ENCODE assay signal across 8 mouse cellular contexts in the genomic region with DNA sequence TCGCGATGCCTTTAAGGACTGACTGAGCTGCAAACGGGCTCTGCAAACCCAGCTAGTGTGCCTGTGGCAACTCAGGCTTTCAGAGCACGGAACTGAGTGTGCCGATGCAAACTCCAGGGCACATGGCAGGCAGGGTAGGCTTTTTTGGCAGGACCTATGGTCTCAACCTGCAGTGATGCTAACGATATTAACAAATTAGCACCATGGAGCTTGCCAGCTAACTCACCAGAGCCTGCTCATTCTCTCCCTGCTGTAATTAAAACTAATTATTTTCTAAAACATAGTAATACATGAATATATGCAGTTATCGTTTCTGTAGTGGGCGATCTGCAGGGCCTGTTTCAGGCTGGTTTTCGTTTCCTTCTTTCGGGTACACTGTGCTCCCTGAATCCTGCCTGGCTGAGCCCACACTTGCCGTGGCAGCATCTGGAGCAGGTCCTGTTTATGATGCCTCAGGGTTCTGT.
A peak's percentile ranks its signal among the peaks of the same experiment; 100 is the strongest.
DNase-seq lines count a peak whose midpoint lies in the region; ATAC-seq lines count a peak whose summit lies in the region.

No protein-coding gene starts in this region.

- no peak for DNase-seq in hindbrain, embryonic 10.5 days (ENCODE audit: low spot score)
- peak; percentile 35 for DNase-seq in MN1 (ENCODE audit: low spot score)
- peak; percentile 86 for DNase-seq in forebrain, embryonic 14.5 days (ENCODE audit: low spot score)
- DNase-seq in adipocyte (ENCODE audit: low spot score): no peak
- DNase-seq in gastrocnemius, adult 18-20 months (ENCODE audit: low spot score): no peak
- DNase-seq in heart, adult 11 months: no peak

- 73% methylated on average over 11 of the region's 11 CpGs for WGBS in hindbrain, embryonic 13.5 days
- 91% methylated on average over 11 of the region's 11 CpGs for WGBS in hindbrain, embryonic 10.5 days
- WGBS in forebrain, embryonic 14.5 days: 19% methylated on average over 11 of the region's 11 CpGs
- 49% methylated on average over 10 of the region's 11 CpGs for WGBS in macrophage (ENCODE audit: missing documents)

- peaks cover 37% of the 10 kb centered on the region for H3K36me3 ChIP-seq in hindbrain, embryonic 13.5 days
- H3K36me3 ChIP-seq in hindbrain, embryonic 10.5 days: peaks cover 59% of the 10 kb centered on the region
- peaks cover 26% of the 10 kb centered on the region for H3K36me3 ChIP-seq in forebrain, embryonic 14.5 days (ENCODE audit: control insufficient read depth, insufficient read depth, low read length)
- H3K36me3 ChIP-seq in macrophage (ENCODE audit: inconsistent target): peaks cover 31% of the 10 kb centered on the region

- H3K9ac ChIP-seq in hindbrain, embryonic 13.5 days: peak overlapping the region; percentile 26; the same call in 1 of the 2 replicates
- H3K9ac ChIP-seq in forebrain, embryonic 14.5 days (ENCODE audit: low read length): no peak overlapping the region

- peaks cover 3% of the 10 kb centered on the region; the same call in 1 of the 2 replicates for H3K79me2 ChIP-seq in macrophage (ENCODE audit: inconsistent target)

- no peaks in the 10 kb centered on the region for H3K27me3 ChIP-seq in hindbrain, embryonic 13.5 days
- H3K27me3 ChIP-seq in hindbrain, embryonic 10.5 days (ENCODE audit: insufficient read depth, poor library complexity, severe bottlenecking): no peaks in the 10 kb centered on the region
- no peaks in the 10 kb centered on the region for H3K27me3 ChIP-seq in forebrain, embryonic 14.5 days (replicated peaks; ENCODE audit: control insufficient read depth, insufficient read depth, low read length)

- no peak for ATAC-seq in hindbrain, embryonic 13.5 days (ENCODE audit: low FRiP score)
- ATAC-seq in forebrain, embryonic 14.5 days: peak; percentile 87

- peaks cover 28% of the 10 kb centered on the region for H3K4me1 ChIP-seq in hindbrain, embryonic 13.5 days (replicated peaks)
- no peaks in the 10 kb centered on the region for H3K4me1 ChIP-seq in hindbrain, embryonic 10.5 days (replicated peaks)
- H3K4me1 ChIP-seq in forebrain, embryonic 14.5 days (ENCODE audit: control insufficient read depth, insufficient read depth, low read length): peaks cover 30% of the 10 kb centered on the region

- H3K4me3 ChIP-seq in hindbrain, embryonic 13.5 days: no peak overlapping the region
- H3K4me3 ChIP-seq in hindbrain, embryonic 10.5 days: no peak overlapping the region
- H3K4me3 ChIP-seq in forebrain, embryonic 14.5 days (ENCODE audit: low read depth, low read length): no peak overlapping the region
- no peak overlapping the region for H3K4me3 ChIP-seq in macrophage (ENCODE audit: inconsistent target)

- no peaks in the 10 kb centered on the region for H3K9me3 ChIP-seq in hindbrain, embryonic 13.5 days
- no peaks in the 10 kb centered on the region for H3K9me3 ChIP-seq in hindbrain, embryonic 10.5 days
- H3K9me3 ChIP-seq in forebrain, embryonic 14.5 days (replicated peaks; ENCODE audit: control insufficient read depth, low read length): no peaks in the 10 kb centered on the region

- H3K4me2 ChIP-seq in hindbrain, embryonic 13.5 days: no peak overlapping the region
- no peak overlapping the region for H3K4me2 ChIP-seq in forebrain, embryonic 14.5 days (ENCODE audit: low read length)

- peak overlapping the region; percentile 64 for H3K27ac ChIP-seq in hindbrain, embryonic 13.5 days
- no peak overlapping the region for H3K27ac ChIP-seq in hindbrain, embryonic 10.5 days
- peak overlapping the region; percentile 77; the same call in 1 of the 2 replicates for H3K27ac ChIP-seq in forebrain, embryonic 14.5 days (ENCODE audit: low read depth, low read length)
- H3K27ac ChIP-seq in macrophage: peak overlapping the region; percentile 88

Comparison
In these comparisons a context has a peak if more than half of its experiments do, and no peak if none do; other contexts are left out.
1. DNase-seq: peak in MN1 (single experiment) and forebrain, embryonic 14.5 days (single experiment); none in hindbrain, embryonic 10.5 days (single experiment), adipocyte (single experiment), gastrocnemius, adult 18-20 months (single experiment) and heart, adult 11 months (single experiment).